Mouse (Mus musculus): Measurements from ENCODE around the gene Slc7a8. TPM values are rescaled to one million over a fixed set of nuclear protein-coding genes. Genes with fewer than 3 reads are reported as not detected.

The Slc7a8 gene
- total and polyA plus RNA-seq, 3 experiments, result 54.9 to 325 (median 199) TPM

DNA sequence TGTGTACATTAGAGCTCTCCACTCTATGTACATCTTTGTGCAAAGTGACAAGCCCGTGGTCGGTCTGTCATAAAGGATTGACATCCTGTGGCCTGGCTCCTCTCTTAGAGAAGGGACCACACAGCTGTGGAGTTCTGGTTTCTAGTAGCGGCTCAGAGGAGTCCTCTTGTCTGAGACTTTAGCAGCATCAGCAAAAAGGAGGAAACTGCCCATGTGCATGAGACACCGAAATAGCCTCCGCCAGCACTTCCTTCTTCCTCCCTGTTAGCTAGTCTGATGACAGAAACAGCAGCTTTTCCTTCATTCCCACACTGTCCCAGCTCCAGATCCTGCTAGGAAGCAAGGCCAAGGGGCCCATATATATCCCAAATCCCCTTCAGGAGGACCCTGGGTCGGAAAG lies 25.4 kb downstream of the Slc7a8 start:
- DNase-seq (ENCODE audit: low spot score) (no peak), ATAC-seq (ENCODE audit: extremely low read depth, insufficient number of reproducible peaks, low FRiP score, poor library complexity, severe bottlenecking) (no peak)
- H3K4me3 ChIP-seq (ENCODE audit: low read depth, low read length), result no peak overlapping the region
- H3K27me3 ChIP-seq (ENCODE audit: insufficient read depth, low read length), result no peaks in the 10 kb centered on the region
- TF ChIP-seq GATA2 (IDR thresholded peaks at IDR 0.05; ENCODE audit: borderline replicate concordance, low read depth, low read length) (no peak), TAL1 (conservative IDR thresholded peaks at IDR 0.05; ENCODE audit: low read depth, low read length) (no peak), POLR2AphosphoS5 (IDR thresholded peaks at IDR 0.05; ENCODE audit: insufficient replicate concordance, low read depth, low read length) (no peak), GATA1 (IDR thresholded peaks at IDR 0.05; ENCODE audit: borderline replicate concordance, low read length) (no peak), CTCF (IDR thresholded peaks at IDR 0.05; ENCODE audit: low read depth, low read length) (no peak)
- peaks cover 87% of the 10 kb centered on the region for H3K4me1 ChIP-seq (ENCODE audit: insufficient read depth, low read depth, low read length)
- H3K9me3 ChIP-seq (replicated peaks), result no peaks in the 10 kb centered on the region
- peaks cover 94% of the 10 kb centered on the region for H3K36me3 ChIP-seq (replicated peaks)

GRCm38 (mm10) chr14:54754602-54755018 lies 27.1 kb downstream of the Slc7a8 start:
- ATAC-seq (ENCODE audit: extremely low read depth, insufficient number of reproducible peaks, low FRiP score, poor library complexity, severe bottlenecking), result peak; percentile 58

DNA sequence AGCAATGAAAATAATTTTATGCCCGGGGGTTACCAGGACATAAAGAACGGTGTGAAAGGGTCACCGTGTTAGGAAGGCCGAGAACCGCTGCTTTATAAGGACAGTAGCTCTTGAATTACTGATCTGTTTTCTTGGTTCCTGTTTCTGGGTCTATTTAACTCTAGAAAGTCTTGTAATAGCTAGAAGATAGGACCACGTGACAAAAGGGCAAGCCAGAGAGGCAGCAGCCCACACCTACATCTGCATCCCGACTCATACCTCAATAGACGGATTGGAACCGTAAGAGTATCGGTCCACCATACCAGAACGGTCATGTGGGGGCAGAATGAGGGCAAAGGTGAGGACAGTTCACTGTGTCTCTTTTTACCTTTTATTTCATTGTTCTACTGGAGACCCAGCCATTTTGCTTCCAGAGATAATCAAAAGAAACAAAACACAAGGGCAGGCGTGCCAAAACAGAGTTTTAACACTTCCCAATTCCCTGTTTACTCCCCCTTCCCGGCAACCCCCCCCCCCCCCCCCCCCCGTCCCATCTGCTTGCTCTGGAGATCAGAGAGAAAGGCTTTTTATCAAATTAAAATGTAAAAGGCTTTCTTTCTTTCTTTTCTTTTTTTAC lies 27.7 kb downstream of the Slc7a8 start:
- DNase-seq (ENCODE audit: low spot score) (no peak), ATAC-seq (ENCODE audit: extremely low read depth, insufficient number of reproducible peaks, low FRiP score, poor library complexity, severe bottlenecking) (no peak)
- Histone ChIP-seq H3K4me3 (ENCODE audit: low read depth, low read length) (peak overlapping the region; percentile 30; the same call in 1 of the 2 replicates), H3K4me1 (ENCODE audit: insufficient read depth, low read depth, low read length) (peaks cover 89% of the 10 kb centered on the region), H3K9me3 (replicated peaks) (no peaks in the 10 kb centered on the region), H3K27me3 (ENCODE audit: insufficient read depth, low read length) (no peaks in the 10 kb centered on the region), H3K36me3 (replicated peaks) (peaks cover 96% of the 10 kb centered on the region)
- TF ChIP-seq GATA2 (IDR thresholded peaks at IDR 0.05; ENCODE audit: borderline replicate concordance, low read depth, low read length) (no peak), CTCF (IDR thresholded peaks at IDR 0.05; ENCODE audit: low read depth, low read length) (no peak), TAL1 (conservative IDR thresholded peaks at IDR 0.05; ENCODE audit: low read depth, low read length) (no peak), GATA1 (IDR thresholded peaks at IDR 0.05; ENCODE audit: borderline replicate concordance, low read length) (no peak), POLR2AphosphoS5 (IDR thresholded peaks at IDR 0.05; ENCODE audit: insufficient replicate concordance, low read depth, low read length) (no peak)

More at GRCm38 (mm10) chr14:54754602-54755018, 27.1 kb downstream of the Slc7a8 start:
- Histone ChIP-seq H3K4me3 (ENCODE audit: low read depth, low read length) (peak overlapping the region; percentile 53; the same call in 1 of the 2 replicates), H3K36me3 (replicated peaks) (peaks cover 96% of the 10 kb centered on the region), H3K27me3 (ENCODE audit: insufficient read depth, low read length) (no peaks in the 10 kb centered on the region), H3K4me1 (ENCODE audit: insufficient read depth, low read depth, low read length) (peaks cover 89% of the 10 kb centered on the region), H3K9me3 (replicated peaks) (no peaks in the 10 kb centered on the region)
- peak; percentile 49 for DNase-seq (ENCODE audit: low spot score)
- TF ChIP-seq TAL1 (conservative IDR thresholded peaks at IDR 0.05; ENCODE audit: low read depth, low read length) (no peak), GATA2 (IDR thresholded peaks at IDR 0.05; ENCODE audit: borderline replicate concordance, low read depth, low read length) (no peak), GATA1 (IDR thresholded peaks at IDR 0.05; ENCODE audit: borderline replicate concordance, low read length) (no peak), POLR2AphosphoS5 (IDR thresholded peaks at IDR 0.05; ENCODE audit: insufficient replicate concordance, low read depth, low read length) (no peak), CTCF (IDR thresholded peaks at IDR 0.05; ENCODE audit: low read depth, low read length) (no peak)

- Histone ChIP-seq H3K4me3 (ENCODE audit: low read depth, low read length) (no peak overlapping the region), H3K27me3 (ENCODE audit: insufficient read depth, low read length) (no peaks in the 10 kb centered on the region), H3K9me3 (replicated peaks) (no peaks in the 10 kb centered on the region), H3K36me3 (replicated peaks) (peaks cover 96% of the 10 kb centered on the region), H3K4me1 (ENCODE audit: insufficient read depth, low read depth, low read length) (peaks cover 93% of the 10 kb centered on the region)
- TF ChIP-seq POLR2AphosphoS5 (IDR thresholded peaks at IDR 0.05; ENCODE audit: insufficient replicate concordance, low read depth, low read length) (no peak), CTCF (IDR thresholded peaks at IDR 0.05; ENCODE audit: low read depth, low read length) (no peak), GATA2 (IDR thresholded peaks at IDR 0.05; ENCODE audit: borderline replicate concordance, low read depth, low read length) (no peak), TAL1 (conservative IDR thresholded peaks at IDR 0.05; ENCODE audit: low read depth, low read length) (0 out of 2 replicates have a peak, but pooled peaks have one; percentile 11)
- DNase-seq (ENCODE audit: low spot score) (no peak), ATAC-seq (ENCODE audit: extremely low read depth, insufficient number of reproducible peaks, low FRiP score, poor library complexity, severe bottlenecking) (no peak)
These were observed 28.8 kb downstream of the Slc7a8 start for GRCm38 (mm10) chr14:54752938-54753337.

DNA sequence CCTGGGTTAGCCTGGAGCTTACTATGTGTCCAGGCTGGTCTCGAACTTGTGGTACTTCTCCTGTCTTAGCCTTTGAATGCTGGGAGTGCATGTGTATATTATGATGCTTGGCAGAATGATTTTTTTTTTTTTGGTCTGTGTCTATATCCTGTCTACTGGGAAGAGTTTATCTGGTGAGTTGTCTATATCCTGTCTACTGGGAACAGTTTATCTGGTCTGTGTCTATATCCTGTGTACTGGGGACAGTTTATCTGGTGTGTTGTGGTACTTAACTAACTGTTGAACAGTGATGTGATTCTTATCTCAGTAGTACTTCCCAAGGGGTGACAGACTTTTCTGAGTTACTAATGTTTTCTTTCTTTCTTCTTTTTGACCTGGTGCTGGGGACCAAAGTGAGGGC lies 30.0 kb downstream of the Slc7a8 start:
- H3K4me3 ChIP-seq (ENCODE audit: low read depth, low read length), result no peak overlapping the region
- no peaks in the 10 kb centered on the region for H3K27me3 ChIP-seq (ENCODE audit: insufficient read depth, low read length)
- peaks cover 96% of the 10 kb centered on the region for H3K4me1 ChIP-seq (ENCODE audit: insufficient read depth, low read depth, low read length)
- no peaks in the 10 kb centered on the region for H3K9me3 ChIP-seq (replicated peaks)
- peaks cover 94% of the 10 kb centered on the region for H3K36me3 ChIP-seq (replicated peaks)
- ATAC-seq (ENCODE audit: extremely low read depth, insufficient number of reproducible peaks, low FRiP score, poor library complexity, severe bottlenecking) (peak; percentile 78), DNase-seq (ENCODE audit: low spot score) (no peak)
- TF ChIP-seq GATA1 (IDR thresholded peaks at IDR 0.05; ENCODE audit: borderline replicate concordance, low read length) (no peak), POLR2AphosphoS5 (IDR thresholded peaks at IDR 0.05; ENCODE audit: insufficient replicate concordance, low read depth, low read length) (no peak), TAL1 (conservative IDR thresholded peaks at IDR 0.05; ENCODE audit: low read depth, low read length) (no peak), CTCF (IDR thresholded peaks at IDR 0.05; ENCODE audit: low read depth, low read length) (no peak), GATA2 (IDR thresholded peaks at IDR 0.05; ENCODE audit: borderline replicate concordance, low read depth, low read length) (no peak)

DNA sequence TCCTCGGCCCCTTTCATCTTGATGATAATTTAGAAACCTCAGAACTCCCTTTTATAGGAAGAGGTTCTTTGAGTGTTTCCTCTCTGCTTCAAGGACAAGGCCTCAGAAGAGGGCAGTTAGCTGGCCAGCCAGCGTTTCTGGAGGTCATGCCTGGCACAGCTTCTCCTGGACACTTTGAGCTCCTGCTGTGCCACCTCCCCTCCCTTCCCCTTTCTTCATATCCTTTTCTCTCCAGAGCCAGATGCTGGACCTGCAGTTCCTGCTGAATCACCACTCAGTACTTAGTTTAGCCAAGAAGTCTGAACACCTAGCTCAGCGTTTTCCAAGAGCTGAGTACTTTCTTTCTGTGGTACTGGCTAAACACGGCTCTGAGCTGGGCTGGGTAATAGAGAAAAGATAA lies 32.5 kb downstream of the Slc7a8 start:
- DNase-seq (ENCODE audit: low spot score) (no peak), ATAC-seq (ENCODE audit: extremely low read depth, insufficient number of reproducible peaks, low FRiP score, poor library complexity, severe bottlenecking) (no peak)
- peaks cover 95% of the 10 kb centered on the region for H3K36me3 ChIP-seq (replicated peaks)
- H3K9me3 ChIP-seq (replicated peaks), result no peaks in the 10 kb centered on the region
- no peak for TF ChIP-seq GATA1 (IDR thresholded peaks at IDR 0.05; ENCODE audit: borderline replicate concordance, low read length)
- TF ChIP-seq TAL1 (conservative IDR thresholded peaks at IDR 0.05; ENCODE audit: low read depth, low read length), result no peak
- no peak for TF ChIP-seq GATA2 (IDR thresholded peaks at IDR 0.05; ENCODE audit: borderline replicate concordance, low read depth, low read length)
- no peak for TF ChIP-seq POLR2AphosphoS5 (IDR thresholded peaks at IDR 0.05; ENCODE audit: insufficient replicate concordance, low read depth, low read length)
- no peak for TF ChIP-seq CTCF (IDR thresholded peaks at IDR 0.05; ENCODE audit: low read depth, low read length)
- no peaks in the 10 kb centered on the region for H3K27me3 ChIP-seq (ENCODE audit: insufficient read depth, low read length)
- peaks cover 97% of the 10 kb centered on the region for H3K4me1 ChIP-seq (ENCODE audit: insufficient read depth, low read depth, low read length)
- no peak overlapping the region for H3K4me3 ChIP-seq (ENCODE audit: low read depth, low read length)

All from G1E (cell line).